Mouse (Mus musculus) limb, embryonic 12.5 days (tissue): Measurements from ENCODE around the gene Zbtb48. TPM values are rescaled to one million over a fixed set of nuclear protein-coding genes. Genes with fewer than 3 reads are reported as not detected.

ENCODE experiments used
- polyA plus RNA-seq: library from polyadenylated mRNA; unstranded; fragments of >200 nt; fragmentation: Nextera tagmentation; extraction: Ambion mirVana; gene quantifications from 2 replicates; pipeline ENCODE4 v1.2.1, GENCODE M21; 2016

Zbtb48 gene
- polyA plus RNA-seq, 1 experiment from 2014 or later, result 25.6 TPM

Other genes starting within 250 kb of the Zbtb48 start
- gene Camta1, start 165.8 kb downstream of the Zbtb48 start, polyA plus RNA-seq, result 106 and 122 TPM in 2 replicates
- gene Dnajc11, start 94.0 kb downstream of the Zbtb48 start, polyA plus RNA-seq, result 86.9 and 93.3 TPM in 2 replicates
- 45.5 and 46.7 TPM in 2 replicates for gene Thap3, start 38.7 kb downstream of the Zbtb48 start, polyA plus RNA-seq
- 41.8 and 43.6 TPM in 2 replicates for gene Phf13, start 31.4 kb downstream of the Zbtb48 start, polyA plus RNA-seq
- 16.9 and 18.3 TPM in 2 replicates for gene Klhl21, start 18.9 kb downstream of the Zbtb48 start, polyA plus RNA-seq
- 0.91 and 1.1 TPM in 2 replicates for gene Tas1r1, start 10.9 kb upstream of the Zbtb48 start, polyA plus RNA-seq
- 45.2 and 46.3 TPM in 2 replicates for gene Nol9, start 11.7 kb upstream of the Zbtb48 start, polyA plus RNA-seq
- 17.4 and 17.7 TPM in 2 replicates for gene Plekhg5, start 44.8 kb upstream of the Zbtb48 start, polyA plus RNA-seq
- gene Tnfrsf25, start 88.3 kb upstream of the Zbtb48 start, polyA plus RNA-seq, result 0.96 and 1.9 TPM in 2 replicates
- gene Espn, start 124.7 kb upstream of the Zbtb48 start, polyA plus RNA-seq, result 1.9 and 2.3 TPM in 2 replicates
- not detected in 2 replicates for gene Hes2, start 131.2 kb upstream of the Zbtb48 start, polyA plus RNA-seq
- gene Acot7, start 150.5 kb upstream of the Zbtb48 start, polyA plus RNA-seq, result 37.6 and 40.2 TPM in 2 replicates
- 6.4 and 7.2 TPM in 2 replicates for gene Gpr153, start 246.6 kb upstream of the Zbtb48 start, polyA plus RNA-seq